27 mouse cellular contexts compared by ENCODE assay signal in the genomic region with DNA sequence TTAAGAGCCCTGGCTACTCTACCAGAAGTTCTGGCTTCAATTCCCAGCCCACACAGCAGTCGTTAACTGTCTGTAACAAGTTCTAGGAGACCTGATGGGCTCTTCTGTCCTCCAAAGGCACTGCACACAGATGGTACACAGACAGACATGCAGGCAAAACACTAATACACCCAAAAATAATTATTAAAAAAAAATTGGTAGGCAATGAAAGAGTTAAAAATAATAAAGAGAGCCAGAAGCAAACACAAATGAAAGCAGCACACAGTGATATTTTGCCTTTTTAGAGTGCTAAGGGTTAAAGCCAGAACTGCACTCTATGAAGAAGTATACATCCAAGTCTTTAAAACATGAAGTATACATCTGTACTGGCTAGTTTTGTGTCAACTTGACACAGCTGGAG. TPM values are rescaled to one million over a fixed set of nuclear protein-coding genes. Genes with fewer than 3 reads are reported as not detected.
DNase-seq lines count a peak whose midpoint lies in the region; ATAC-seq and TF ChIP-seq lines count a peak whose summit lies in the region.
"Had no signal": no experiment of that assay in that cellular context is flagged by ENCODE, and none has a peak within 500 bp of the region (broad histone marks: within the 10 kb centered on the region; RNA-seq: fewer than 3 reads in every experiment).

No protein-coding gene starts in this region.

- 96% methylated on average over 1 of the region's 1 CpGs for WGBS in heart, embryonic 12.5 days

- no peak overlapping the region for H3K4me2 ChIP-seq in CH12.LX (ENCODE audit: insufficient read depth, low read depth, poor library complexity, severe bottlenecking)
- H3K4me2 ChIP-seq in heart, embryonic 12.5 days, result no peak overlapping the region
- H3K4me2 ChIP-seq: embryonic facial prominence, embryonic 13.5 days; embryonic facial prominence, embryonic 15.5 days; forebrain, embryonic 12.5 days had no signal

- H3K9ac ChIP-seq in CH12.LX (ENCODE audit: insufficient read depth, low read depth), result no peak overlapping the region
- H3K9ac ChIP-seq in heart, embryonic 12.5 days, result no peak overlapping the region
- H3K9ac ChIP-seq: embryonic facial prominence, embryonic 13.5 days; embryonic facial prominence, embryonic 15.5 days; forebrain, embryonic 12.5 days had no signal

- 0 out of 4 replicates have a peak, but pooled peaks cover 0 to under 1% of the 10 kb centered on the region in 2 experiments for H3K4me1 ChIP-seq in CH12.LX (ENCODE audit: control insufficient read depth in 1 of 2, insufficient read depth in 2 of 2)
- H3K4me1 ChIP-seq in heart, embryonic 12.5 days (replicated peaks), result no peaks in the 10 kb centered on the region
- H3K4me1 ChIP-seq: embryonic facial prominence, embryonic 13.5 days; embryonic facial prominence, embryonic 15.5 days; forebrain, embryonic 10.5 days; forebrain, embryonic 12.5 days had no signal

- dilution Hi-C loops in CH12.LX (cut with MboI; ENCODE audit: extremely low pct_ligation_motif_present, extremely low pct_unique_long_range_greater_than_20kb, low sequenced_read_pairs), result no loop called here

- H3K79me2 ChIP-seq in CH12.LX (replicated peaks; ENCODE audit: control insufficient read depth, extremely low read depth, insufficient read depth, poor library complexity, severe bottlenecking), result peaks cover 74% of the 10 kb centered on the region

- H3K27ac ChIP-seq in CH12.LX (ENCODE audit: insufficient read depth, low read depth), result no peak overlapping the region
- no peak overlapping the region for H3K27ac ChIP-seq in heart, embryonic 12.5 days (ENCODE audit: poor library complexity, severe bottlenecking)
- H3K27ac ChIP-seq: embryonic facial prominence, embryonic 13.5 days; embryonic facial prominence, embryonic 15.5 days; forebrain, embryonic 10.5 days; forebrain, embryonic 12.5 days had no signal

- no peak for TF ChIP-seq RAD21 in CH12.LX (IDR thresholded peaks at IDR 0.05; ENCODE audit: low read depth, low read length)

- no peaks in the 10 kb centered on the region for H3K9me3 ChIP-seq in CH12.LX (replicated peaks; ENCODE audit: low read length)
- H3K9me3 ChIP-seq in heart, embryonic 12.5 days (replicated peaks), result no peaks in the 10 kb centered on the region
- H3K9me3 ChIP-seq: embryonic facial prominence, embryonic 13.5 days; embryonic facial prominence, embryonic 15.5 days; forebrain, embryonic 10.5 days; forebrain, embryonic 12.5 days; G1E had no signal

- H3K36me3 ChIP-seq in CH12.LX (replicated peaks in 1 of 2; ENCODE audit: control insufficient read depth in 1 of 2, insufficient read depth in 1 of 2, low read length in 1 of 2), result peaks cover 82 to 91% of the 10 kb centered on the region in 2 experiments
- H3K36me3 ChIP-seq in heart, embryonic 12.5 days, result peaks cover 91% of the 10 kb centered on the region

- H3K4me3 ChIP-seq in CH12.LX (replicated peaks in 1 of 3; ENCODE audit: low read depth in 2 of 3, low read length in 2 of 3, poor library complexity in 1 of 3), result no peak overlapping the region
- H3K4me3 ChIP-seq in heart, embryonic 12.5 days, result no peak overlapping the region
- H3K4me3 ChIP-seq: embryonic facial prominence, embryonic 13.5 days; embryonic facial prominence, embryonic 15.5 days; erythroblast, embryonic 14.5 days; forebrain, embryonic 10.5 days; forebrain, embryonic 12.5 days had no signal

- in situ Hi-C loops in CH12.LX (cut with MboI; ENCODE audit: low pct_ligation_motif_present, low pct_unique_long_range_greater_than_20kb, low sequenced_read_pairs), result no loop called here

- ATAC-seq in heart, embryonic 12.5 days (ENCODE audit: insufficient number of reproducible peaks, low FRiP score), result no peak
- ATAC-seq: activated CD4-positive, CD25-positive, alpha-beta regulatory T cell, adult 4 months; CD4-positive, CD25-positive, alpha-beta regulatory T cell, adult 4 months; forebrain, embryonic 14.5 days; forebrain, embryonic 16.5 days; Patski had no signal

- TF ChIP-seq POLR2A in CH12.LX (IDR thresholded peaks at IDR 0.05; ENCODE audit: low read depth, low read length), result 0 out of 2 replicates have a peak, but pooled peaks have one; percentile 7

- peak; percentile 95 for DNase-seq in 3T3-L1 (ENCODE audit: low read depth, low spot score)
- no peak for DNase-seq in CH12.LX (ENCODE audit: extremely low read depth)
- peak; percentile 97 for DNase-seq in adipocyte (ENCODE audit: low spot score)
- DNase-seq in heart, postnatal 14 days, result no peak
- DNase-seq: adrenal gland, adult 2 months; adrenal gland, postnatal 10 days; adrenal gland, postnatal 25 days; B cell, adult 2 months; cerebellum, adult 11 months; cerebellum, adult 18-20 months; cerebellum, adult 8-10 months; cerebellum, adult 9-11 months; cerebellum, postnatal 14 days; cerebellum, postnatal 36 days; embryo, embryonic 11 days had no signal

- TF ChIP-seq CTCF in CH12.LX (conservative IDR thresholded peaks at IDR 0.05 in 1 of 2, IDR thresholded peaks at IDR 0.05 in 1 of 2; ENCODE audit: low read depth in 2 of 2, low read length in 2 of 2), result no peak

- intact Hi-C loops in heart, postnatal 14 days (cut with DNase I), result no loop called here

- no peak for TF ChIP-seq EP300 in CH12.LX (IDR thresholded peaks at IDR 0.05; ENCODE audit: low read length)

- no peaks in the 10 kb centered on the region for H3K27me3 ChIP-seq in CH12.LX (replicated peaks)
- no peaks in the 10 kb centered on the region for H3K27me3 ChIP-seq in heart, embryonic 12.5 days (replicated peaks)
- H3K27me3 ChIP-seq: embryonic facial prominence, embryonic 13.5 days; embryonic facial prominence, embryonic 15.5 days; forebrain, embryonic 12.5 days; Patski had no signal

TF ChIP-seq in CH12.LX, 34 proteins besides CTCF, POLR2A, EP300 and RAD21:
- TF ChIP-seq BHLHE40 (IDR thresholded peaks at IDR 0.05; ENCODE audit: low read depth, low read length) (no peak), POLR2AphosphoS2 (IDR thresholded peaks at IDR 0.05; ENCODE audit: low read depth, low read length) (no peak), NRF1 (IDR thresholded peaks at IDR 0.05; ENCODE audit: low read depth, low read length) (no peak), JUND (conservative IDR thresholded peaks at IDR 0.05; ENCODE audit: low read depth, low read length) (no peak), ZC3H11A (IDR thresholded peaks at IDR 0.05; ENCODE audit: low read depth, low read length) (no peak), ETS1 (conservative IDR thresholded peaks at IDR 0.05; ENCODE audit: low read depth, low read length) (no peak), TCF12 (IDR thresholded peaks at IDR 0.05; ENCODE audit: low read depth, low read length) (no peak), USF2 (conservative IDR thresholded peaks at IDR 0.05; ENCODE audit: low read depth, low read length) (no peak), RCOR1 (conservative IDR thresholded peaks at IDR 0.05; ENCODE audit: low read depth, low read length) (no peak), ZNF384 (IDR thresholded peaks at IDR 0.05; ENCODE audit: low read depth, low read length) (no peak), USF1 (IDR thresholded peaks at IDR 0.05; ENCODE audit: low read depth, low read length) (no peak), ZKSCAN1 (IDR thresholded peaks at IDR 0.05; ENCODE audit: borderline replicate concordance, low read depth, low read length) (no peak)

RNA-seq across cellular contexts. Expression of a gene that starts 10.1 kb away (rescaled TPM):
- 136 and 166 TPM in 2 replicates for total RNA-seq in CH12.LX (2012; rRNA removed)
- total RNA-seq in CH12.LX (2014; rRNA removed), result 104 and 112 TPM in 2 replicates
- 74.9 and 79.8 TPM in 2 replicates for polyA plus RNA-seq in CH12.LX (2012; ENCODE audit: insufficient read length, low read depth)
- 55.7 and 57.4 TPM in 2 replicates for polyA plus RNA-seq in heart, embryonic 12.5 days (2016; fragmentation: Nextera tagmentation; extraction: Ambion mirVana)
- 10 to 100 TPM; 52.3 to 52.5 TPM for total RNA-seq in heart, postnatal 14 days (2021)

RNA-seq across cellular contexts. Expression of a gene that starts 45.7 kb away (rescaled TPM):
- total RNA-seq in CH12.LX (2012; rRNA removed), result 5.0 and 6.4 TPM in 2 replicates
- 1.4 and 2.2 TPM in 2 replicates for total RNA-seq in CH12.LX (2014; rRNA removed)
- polyA plus RNA-seq in CH12.LX (2012; ENCODE audit: insufficient read length, low read depth), result 9.7 and 9.8 TPM in 2 replicates
- polyA plus RNA-seq in heart, embryonic 12.5 days (2016; fragmentation: Nextera tagmentation; extraction: Ambion mirVana), result 13.0 and 14.5 TPM in 2 replicates
- 1 to 10 TPM; 6.3 to 6.6 TPM for total RNA-seq in heart, postnatal 14 days (2021)
- polyA plus RNA-seq: erythroblast, embryonic 14.5 days had no signal

Comparison
In these comparisons a context has a peak if more than half of its experiments do, and no peak if none do; other contexts are left out.
1. DNase-seq: peak in 3T3-L1 (single experiment) and adipocyte (single experiment); none in CH12.LX (single experiment) and heart, postnatal 14 days (0 of 2).